Mouse (Mus musculus) lung, postnatal 0 days (tissue): ENCODE measurements around the gene Grid2ip.

ENCODE experiments used
- CTCF ChIP-seq: IDR thresholded peaks from 2 replicates; pipeline ENCODE4 v1.5.1; 2016; ENCODE audit warnings: antibody characterized with exemption, mild to moderate bottlenecking
- EP300 ChIP-seq: IDR thresholded peaks from 2 replicates; pipeline ENCODE4 v1.6.1; 2016; ENCODE audit warnings: antibody characterized with exemption, mild to moderate bottlenecking, control low read depth

GRCm38 (mm10) chr5:143363678-143364615 lies 6.8 kb downstream of the Grid2ip start:
- TF ChIP-seq CTCF: no peak
- TF ChIP-seq EP300: no peak
